ENCODE assay signal across 8 mouse cellular contexts in the genomic region with DNA sequence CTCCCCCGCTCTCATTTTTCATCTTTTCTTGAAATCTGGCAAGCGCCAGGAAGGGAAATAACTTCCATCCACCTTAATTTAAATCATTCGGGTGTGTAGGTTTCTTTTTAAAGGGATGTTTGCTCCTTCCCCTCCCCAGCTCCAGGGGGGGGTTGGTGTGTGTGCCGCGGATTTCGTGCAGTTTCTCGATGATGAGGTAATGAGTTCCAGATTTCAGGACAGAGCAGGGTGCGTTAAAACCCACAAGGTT. TPM values are rescaled to one million over a fixed set of nuclear protein-coding genes. Genes with fewer than 3 reads are reported as not detected.
A peak's percentile ranks its signal among the peaks of the same experiment; 100 is the strongest.
DNase-seq lines count a peak whose midpoint lies in the region; ATAC-seq and TF ChIP-seq lines count a peak whose summit lies in the region.

No protein-coding gene starts in this region.

- no peak for TF ChIP-seq EP300 in stomach, postnatal 0 days (optimal IDR thresholded peaks at IDR 0.05)

- ATAC-seq in liver, embryonic 13.5 days (ENCODE audit: low read depth) = no peak
- no peak for ATAC-seq in stomach, postnatal 0 days (ENCODE audit: low FRiP score, low TSS enrichment)
- no peak for ATAC-seq in CD4-positive, CD25-positive, alpha-beta regulatory T cell, adult 4 months

- H3K27ac ChIP-seq in forebrain, embryonic 10.5 days = peak overlapping the region; percentile 99
- peak overlapping the region; percentile 97 for H3K27ac ChIP-seq in liver, embryonic 13.5 days
- peak overlapping the region; percentile 95 for H3K27ac ChIP-seq in stomach, postnatal 0 days (replicated peaks)

- 0% methylated on average over 8 of the region's 8 CpGs for WGBS in forebrain, embryonic 10.5 days
- WGBS in liver, embryonic 13.5 days (ENCODE audit: insufficient replicate concordance) = 0% methylated on average over 8 of the region's 8 CpGs
- 0% methylated on average over 8 of the region's 8 CpGs for WGBS in stomach, postnatal 0 days

- peak overlapping the region; percentile 91 for H3K4me3 ChIP-seq in forebrain, embryonic 10.5 days
- peak overlapping the region; percentile 82 for H3K4me3 ChIP-seq in liver, embryonic 13.5 days (replicated peaks)
- peak overlapping the region; percentile 83 for H3K4me3 ChIP-seq in stomach, postnatal 0 days (ENCODE audit: low read depth, low read length)

- no peak for TF ChIP-seq CTCF in stomach, postnatal 0 days (IDR thresholded peaks at IDR 0.05; ENCODE audit: low read depth)

- H3K9ac ChIP-seq in liver, embryonic 13.5 days = peak overlapping the region; percentile 92
- H3K9ac ChIP-seq in stomach, postnatal 0 days (ENCODE audit: low read length) = peak overlapping the region; percentile 94

- H3K9me3 ChIP-seq in forebrain, embryonic 10.5 days = no peaks in the 10 kb centered on the region
- H3K9me3 ChIP-seq in liver, embryonic 13.5 days (replicated peaks) = no peaks in the 10 kb centered on the region
- no peaks in the 10 kb centered on the region for H3K9me3 ChIP-seq in stomach, postnatal 0 days (ENCODE audit: control insufficient read depth, low read length)

- H3K4me2 ChIP-seq in liver, embryonic 13.5 days = peak overlapping the region; percentile 98
- peak overlapping the region; percentile 87 for H3K4me2 ChIP-seq in stomach, postnatal 0 days (replicated peaks; ENCODE audit: low read depth)

- peaks cover 40% of the 10 kb centered on the region for H3K4me1 ChIP-seq in forebrain, embryonic 10.5 days
- H3K4me1 ChIP-seq in liver, embryonic 13.5 days (replicated peaks) = peaks cover 71% of the 10 kb centered on the region
- H3K4me1 ChIP-seq in stomach, postnatal 0 days (replicated peaks; ENCODE audit: control insufficient read depth, insufficient read depth) = 0 out of 2 replicates have a peak, but pooled peaks cover 6% of the 10 kb centered on the region

- DNase-seq in heart, adult 8-10 months (ENCODE audit: low spot score) = peak; percentile 70
- DNase-seq in heart, postnatal 4 days = no peak
- DNase-seq in CD4-positive helper T cell, adult 2 months (ENCODE audit: low read depth, low spot score) = peak; percentile 77
- no peak for DNase-seq in forebrain, embryonic 10.5 days (ENCODE audit: extremely low spot score, low spot score)
- no peak for DNase-seq in liver, embryonic 13.5 days
- no peak for DNase-seq in stomach, postnatal 0 days (ENCODE audit: low spot score)
- DNase-seq in Muller cell, postnatal 12 days (ENCODE audit: inconsistent ontology term) = no peak

- H3K27me3 ChIP-seq in forebrain, embryonic 10.5 days (ENCODE audit: poor library complexity, severe bottlenecking) = no peaks in the 10 kb centered on the region
- H3K27me3 ChIP-seq in liver, embryonic 13.5 days = no peaks in the 10 kb centered on the region
- no peaks in the 10 kb centered on the region for H3K27me3 ChIP-seq in stomach, postnatal 0 days (ENCODE audit: control insufficient read depth, insufficient read depth, low read length)

- H3K36me3 ChIP-seq in forebrain, embryonic 10.5 days (replicated peaks) = peaks cover 26% of the 10 kb centered on the region
- peaks cover 13% of the 10 kb centered on the region for H3K36me3 ChIP-seq in liver, embryonic 13.5 days
- peaks cover 6% of the 10 kb centered on the region for H3K36me3 ChIP-seq in stomach, postnatal 0 days (ENCODE audit: control insufficient read depth, insufficient read depth, low read length)

RNA-seq across cellular contexts. Expression of gene Zfp36l1, which starts 2.0 kb away (rescaled TPM):
- 100 to 1,000 TPM in 1 of 4 experiments, 10 to 100 TPM in 3; 65.0 to 103 (median 80.0) TPM for total RNA-seq in heart, adult 8-10 months (2022)
- total RNA-seq in heart, postnatal 4 days (2021) = 100 to 1,000 TPM; 174 to 188 TPM
- polyA plus RNA-seq in forebrain, embryonic 10.5 days (2016; fragmentation: Nextera tagmentation; extraction: Ambion mirVana) = 121 and 129 TPM in 2 replicates
- 18.3 and 20.7 TPM in 2 replicates for polyA plus RNA-seq in liver, embryonic 13.5 days (2015; fragmentation: Nextera tagmentation; extraction: Ambion mirVana)
- polyA plus RNA-seq in stomach, postnatal 0 days (2015; fragmentation: Nextera tagmentation; extraction: Ambion mirVana) = 90.8 and 98.5 TPM in 2 replicates
- polyA plus RNA-seq in CD4-positive, CD25-positive, alpha-beta regulatory T cell, adult 4 months (2017; shearing (Covaris generic)) = 100 to 1,000 TPM; 139 to 188 TPM

Comparison
In these comparisons a context has a peak if more than half of its experiments do, and no peak if none do; other contexts are left out.
1. DNase-seq: peak in heart, adult 8-10 months (single experiment) and CD4-positive helper T cell, adult 2 months (single experiment); none in heart, postnatal 4 days (single experiment), forebrain, embryonic 10.5 days (single experiment), liver, embryonic 13.5 days (single experiment), stomach, postnatal 0 days (single experiment) and Muller cell, postnatal 12 days (single experiment).
2. Peak in every context shown above with its lines, with median percentiles within 50 percentile points of each other: H3K27ac ChIP-seq and H3K4me3 ChIP-seq.